Comparison of ENCODE assay signal across 13 mouse cellular contexts in genomic region chr13:53414506-53415255, GRCm38 (mm10). TPM values are rescaled to one million over a fixed set of nuclear protein-coding genes. Genes with fewer than 3 reads are reported as not detected.
A peak's percentile ranks its signal among the peaks of the same experiment; 100 is the strongest.
DNase-seq lines count a peak whose midpoint lies in the region; ATAC-seq lines count a peak whose summit lies in the region.
"Had no signal": no experiment of that assay in that cellular context is flagged by ENCODE, and none has a peak within 500 bp of the region (broad histone marks: within the 10 kb centered on the region; RNA-seq: fewer than 3 reads in every experiment).

No protein-coding gene starts in this region.

- H3K4me3 ChIP-seq in kidney, embryonic 16.5 days (ENCODE audit: low read length), result no peak overlapping the region
- H3K4me3 ChIP-seq in embryonic facial prominence, embryonic 10.5 days, result no peak overlapping the region
- H3K4me3 ChIP-seq: erythroblast, embryonic 14.5 days; midbrain, embryonic 15.5 days had no signal

- no peaks in the 10 kb centered on the region for H3K27me3 ChIP-seq in kidney, embryonic 16.5 days (ENCODE audit: insufficient read depth, low read length)
- no peaks in the 10 kb centered on the region for H3K27me3 ChIP-seq in embryonic facial prominence, embryonic 10.5 days (replicated peaks; ENCODE audit: low read depth, poor library complexity, severe bottlenecking)
- H3K27me3 ChIP-seq: midbrain, embryonic 15.5 days had no signal

- H3K36me3 ChIP-seq in kidney, embryonic 16.5 days (ENCODE audit: insufficient read depth, low read length), result no peaks in the 10 kb centered on the region
- no peaks in the 10 kb centered on the region for H3K36me3 ChIP-seq in embryonic facial prominence, embryonic 10.5 days (replicated peaks)
- H3K36me3 ChIP-seq: midbrain, embryonic 15.5 days had no signal

- WGBS in kidney, embryonic 16.5 days, result 70% methylated on average over 6 of the region's 6 CpGs
- 81% methylated on average over 6 of the region's 6 CpGs for WGBS in embryonic facial prominence, embryonic 10.5 days

- no peak overlapping the region for H3K4me2 ChIP-seq in kidney, embryonic 16.5 days (replicated peaks; ENCODE audit: low read depth, low read length)
- H3K4me2 ChIP-seq: liver, embryonic 11.5 days; midbrain, embryonic 15.5 days had no signal

- no peaks in the 10 kb centered on the region; the same call in 1 of the 2 replicates for H3K9me3 ChIP-seq in kidney, embryonic 16.5 days (ENCODE audit: low read length)
- no peaks in the 10 kb centered on the region; the same call in 1 of the 2 replicates for H3K9me3 ChIP-seq in embryonic facial prominence, embryonic 10.5 days
- H3K9me3 ChIP-seq: midbrain, embryonic 15.5 days had no signal

- no peak for ATAC-seq in kidney, embryonic 16.5 days (ENCODE audit: low FRiP score, low TSS enrichment)
- ATAC-seq: midbrain, embryonic 15.5 days had no signal

- no peak overlapping the region for H3K9ac ChIP-seq in kidney, embryonic 16.5 days (replicated peaks; ENCODE audit: low read length)
- H3K9ac ChIP-seq: midbrain, embryonic 15.5 days had no signal

- H3K4me1 ChIP-seq in kidney, embryonic 16.5 days (ENCODE audit: insufficient read depth, low read length), result no peaks in the 10 kb centered on the region
- H3K4me1 ChIP-seq in embryonic facial prominence, embryonic 10.5 days, result no peaks in the 10 kb centered on the region
- H3K4me1 ChIP-seq: midbrain, embryonic 15.5 days had no signal

- DNase-seq in kidney, adult 18-20 months, result peak; percentile 39
- DNase-seq in adipocyte (ENCODE audit: low spot score), result peak; percentile 7
- DNase-seq in embryonic facial prominence, embryonic 10.5 days (ENCODE audit: low spot score), result no peak
- DNase-seq in kidney, postnatal 10 days, result peak; percentile 27
- DNase-seq in frontal cortex, postnatal 36 days (ENCODE audit: low spot score in 2 of 2), result no peak
- no peak for DNase-seq in adrenal gland, adult 2 months
- DNase-seq: cerebellum, postnatal 14 days; spleen, adult 18-20 months; thymus, postnatal 14 days had no signal

- H3K27ac ChIP-seq in kidney, embryonic 16.5 days (ENCODE audit: low read length), result no peak overlapping the region
- 0 out of 2 replicates have a peak overlapping the region, but pooled peaks have one; percentile 14 for H3K27ac ChIP-seq in embryonic facial prominence, embryonic 10.5 days (replicated peaks)
- H3K27ac ChIP-seq: midbrain, embryonic 15.5 days had no signal

RNA-seq across cellular contexts. Expression of gene Sptlc1, which starts 37.5 kb away (rescaled TPM):
- 42.3 and 44.8 TPM in 2 replicates for polyA plus RNA-seq in kidney, embryonic 16.5 days (2015; fragmentation: Nextera tagmentation; extraction: Ambion mirVana)
- 29.4 and 32.4 TPM in 2 replicates for polyA plus RNA-seq in embryonic facial prominence, embryonic 10.5 days (2016; fragmentation: Nextera tagmentation; extraction: Ambion mirVana)
- 10 to 100 TPM; 62.4 to 65.5 TPM for total RNA-seq in adrenal gland, adult 2 months (2021)
- 20.1 and 24.3 TPM in 2 replicates for polyA plus RNA-seq in adrenal gland, adult 2 months (2012; rRNA removed)

RNA-seq across cellular contexts. Expression of gene Msx2, which starts 58.2 kb away (rescaled TPM):
- polyA plus RNA-seq in kidney, embryonic 16.5 days (2015; fragmentation: Nextera tagmentation; extraction: Ambion mirVana), result 1.6 and 1.9 TPM in 2 replicates
- polyA plus RNA-seq in embryonic facial prominence, embryonic 10.5 days (2016; fragmentation: Nextera tagmentation; extraction: Ambion mirVana), result 41.4 and 57.6 TPM in 2 replicates
- under 1 TPM; 0.14 to 0.69 TPM for total RNA-seq in adrenal gland, adult 2 months (2021)
- 0.75 and 1.1 TPM in 2 replicates for polyA plus RNA-seq in adrenal gland, adult 2 months (2012; rRNA removed)
- polyA plus RNA-seq: erythroblast, embryonic 14.5 days had no signal

Comparison
In these comparisons a context has a peak if more than half of its experiments do, and no peak if none do; other contexts are left out.
1. DNase-seq: peak in kidney, adult 18-20 months (single experiment), adipocyte (single experiment) and kidney, postnatal 10 days (single experiment); none in embryonic facial prominence, embryonic 10.5 days (single experiment), frontal cortex, postnatal 36 days (0 of 2) and adrenal gland, adult 2 months (single experiment).
2. RNA of gene Msx2, which starts 58.2 kb away (polyA plus RNA-seq): 41.4 to 57.6 TPM in embryonic facial prominence, embryonic 10.5 days; 1.6 to 1.9 TPM in kidney, embryonic 16.5 days and 0.75 to 1.1 TPM in adrenal gland, adult 2 months; every median in the first group is over 10 times any median in the second.